Mouse (Mus musculus): ENCODE measurements around the gene Pdk2. TPM values are rescaled to one million over a fixed set of nuclear protein-coding genes. Genes with fewer than 3 reads are reported as not detected.

The Pdk2 gene
- total RNA-seq, 2 experiments from 2014 or later = 144 to 199 TPM

DNA sequence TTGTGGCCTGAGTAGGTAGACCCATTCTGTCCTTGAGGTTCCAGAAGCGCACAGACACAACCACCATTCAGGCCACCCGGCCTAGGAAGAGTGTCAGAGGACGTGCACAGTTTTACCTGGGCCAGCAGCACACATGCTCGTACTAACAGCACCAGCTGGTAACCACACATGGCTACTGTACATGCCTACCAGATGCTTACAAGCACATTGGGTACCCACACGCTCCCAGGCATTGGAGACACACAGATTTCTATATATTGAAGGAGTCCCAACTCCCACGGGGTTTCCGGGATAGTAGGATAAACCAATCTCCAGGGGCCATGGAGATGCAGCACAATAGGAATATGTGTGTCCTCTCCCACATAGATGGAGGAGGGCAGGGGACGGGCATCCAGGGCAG, 38.4 kb downstream of the Pdk2 start:
- DNase-seq = peak; percentile 3

DNA sequence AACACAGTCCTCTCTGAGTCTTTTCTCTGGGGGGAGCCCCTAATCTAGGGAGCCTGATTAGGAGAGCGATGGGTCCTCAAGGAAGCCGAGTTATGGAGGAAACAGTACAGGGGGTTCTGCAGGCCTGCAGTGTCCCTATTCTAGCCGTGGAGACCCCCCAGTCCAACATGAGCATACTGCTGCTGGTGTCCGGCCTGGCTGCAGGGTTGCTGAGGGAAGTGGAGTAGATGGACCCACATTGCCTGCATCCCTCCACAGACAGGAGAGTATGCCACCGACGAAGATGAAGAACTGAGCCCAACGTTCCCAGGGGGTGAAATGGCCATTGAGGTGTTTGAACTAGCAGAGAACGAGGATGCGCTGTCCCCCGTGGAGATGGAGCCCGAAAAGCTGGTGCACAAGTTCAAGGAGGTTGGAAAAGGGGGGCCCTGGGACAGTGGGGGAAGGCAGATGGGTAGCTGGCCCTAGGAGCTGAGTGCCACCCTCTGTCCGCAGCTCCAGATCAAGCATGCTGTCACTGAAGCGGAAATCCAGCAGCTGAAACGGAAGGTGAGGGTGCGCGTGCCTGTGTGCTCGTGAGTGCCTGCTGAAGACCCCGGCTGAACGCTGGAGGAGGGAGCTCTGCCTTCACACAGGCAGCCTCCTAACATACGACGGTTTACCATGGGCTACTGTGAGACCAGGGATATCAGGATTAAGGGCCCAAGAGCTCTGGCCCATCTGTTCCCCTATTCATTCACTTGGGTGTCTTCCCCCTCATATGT, 39.4 kb downstream of the Pdk2 start:
- DNase-seq = no peak

DNA sequence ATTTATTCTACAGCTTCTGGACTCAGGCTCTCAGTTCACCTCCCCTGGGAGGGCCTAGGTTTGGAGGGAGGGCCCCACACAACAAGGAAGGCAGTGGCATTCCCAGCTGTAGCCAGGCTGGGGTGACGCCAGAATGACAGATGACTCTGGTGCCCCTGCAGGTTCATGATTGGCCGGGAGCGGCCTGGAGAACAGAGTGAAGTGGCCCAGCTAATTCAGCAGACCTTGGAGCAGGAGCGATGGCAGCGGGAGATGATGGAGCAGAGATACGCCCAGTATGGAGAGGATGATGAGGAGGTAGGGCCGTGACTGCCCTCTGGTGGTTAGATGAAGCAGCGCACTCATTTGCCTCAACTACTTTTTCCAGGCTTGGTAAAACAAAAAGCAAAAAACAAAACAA, 40.1 kb downstream of the Pdk2 start:
- DNase-seq = peak; percentile 80

DNA sequence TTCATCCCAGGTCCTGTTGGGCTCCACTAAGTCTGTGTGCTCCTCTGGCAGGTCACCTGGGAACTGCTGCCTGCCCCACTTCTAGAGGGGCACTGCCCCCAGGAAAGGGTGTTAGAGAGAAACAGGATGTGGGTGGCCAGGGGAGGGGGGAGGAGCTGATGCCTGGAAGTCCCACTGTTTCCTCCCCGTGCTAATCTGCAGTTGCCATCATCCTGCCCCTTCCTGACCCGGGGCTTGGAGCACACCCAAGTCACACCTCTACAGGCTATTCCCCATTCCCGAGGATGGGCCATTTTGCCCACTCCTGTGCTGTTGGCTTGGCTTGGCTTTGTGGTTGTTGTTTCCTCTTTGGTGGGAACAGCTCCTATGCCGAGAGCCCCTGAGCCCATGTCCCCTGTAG, 40.6 kb downstream of the Pdk2 start:
- DNase-seq = peak; percentile 50

DNA sequence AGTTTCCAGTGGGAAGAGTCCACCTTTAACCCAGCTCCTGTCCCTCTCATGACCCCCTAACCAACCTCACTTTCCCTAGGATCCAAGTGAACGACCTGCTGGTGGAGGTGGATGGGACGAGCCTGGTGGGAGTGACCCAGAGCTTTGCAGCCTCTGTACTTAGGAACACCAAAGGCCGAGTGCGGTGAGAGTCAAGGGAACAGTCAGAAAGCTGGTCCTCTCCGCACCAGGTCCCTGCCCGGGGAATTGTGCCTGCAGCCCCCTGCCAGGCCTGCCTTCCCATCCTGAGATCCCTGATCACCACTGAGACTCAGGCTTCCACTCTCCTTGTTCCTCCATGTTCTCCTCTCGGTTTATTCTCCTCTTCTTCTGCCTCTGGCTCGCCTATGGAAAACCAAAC, 41.0 kb downstream of the Pdk2 start:
- no peak for DNase-seq

DNA sequence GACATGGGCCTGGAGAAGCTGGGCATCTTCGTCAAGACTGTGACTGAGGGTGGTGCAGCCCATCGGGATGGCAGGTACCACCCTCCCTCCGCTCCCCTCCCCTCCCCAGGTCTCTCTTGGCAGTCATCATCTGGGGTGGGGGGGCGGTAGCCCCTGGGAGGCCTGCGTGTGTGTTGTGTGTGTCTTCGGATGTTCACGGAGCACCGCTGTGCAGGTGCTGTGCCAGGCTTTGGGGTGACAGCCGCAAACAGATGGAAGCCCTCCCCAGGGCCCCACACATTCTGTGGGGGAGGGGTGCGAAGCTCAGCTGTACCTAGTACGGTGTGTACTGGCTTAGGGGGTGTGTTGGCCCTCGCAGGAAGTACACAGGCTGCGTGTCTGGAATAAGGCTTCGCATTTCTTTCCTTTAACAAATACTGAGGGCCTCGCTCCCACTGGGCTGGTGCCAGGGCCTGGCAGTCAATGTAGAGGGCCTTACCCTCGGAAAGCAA, 43.1 kb downstream of the Pdk2 start:
- DNase-seq = no peak

DNA sequence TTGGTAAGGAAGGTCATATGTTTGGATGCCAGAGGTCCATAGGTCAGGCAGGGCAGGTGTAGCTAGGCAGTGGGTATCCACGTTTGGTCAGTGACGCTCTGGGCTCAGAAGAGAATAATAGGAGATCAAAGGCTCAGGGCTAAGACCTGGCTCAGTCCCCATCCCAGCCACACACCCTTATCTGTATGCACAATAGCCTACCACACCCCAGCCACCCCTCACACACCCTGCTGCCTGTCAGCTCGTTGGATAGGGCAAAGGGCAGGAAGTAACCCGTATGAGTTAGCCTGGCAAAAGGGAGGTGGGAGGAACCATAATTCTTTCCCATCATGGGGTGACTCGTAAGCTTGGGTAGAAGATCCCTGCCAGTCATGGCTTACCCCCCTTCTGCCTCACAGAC, 43.6 kb downstream of the Pdk2 start:
- no peak for DNase-seq

DNA sequence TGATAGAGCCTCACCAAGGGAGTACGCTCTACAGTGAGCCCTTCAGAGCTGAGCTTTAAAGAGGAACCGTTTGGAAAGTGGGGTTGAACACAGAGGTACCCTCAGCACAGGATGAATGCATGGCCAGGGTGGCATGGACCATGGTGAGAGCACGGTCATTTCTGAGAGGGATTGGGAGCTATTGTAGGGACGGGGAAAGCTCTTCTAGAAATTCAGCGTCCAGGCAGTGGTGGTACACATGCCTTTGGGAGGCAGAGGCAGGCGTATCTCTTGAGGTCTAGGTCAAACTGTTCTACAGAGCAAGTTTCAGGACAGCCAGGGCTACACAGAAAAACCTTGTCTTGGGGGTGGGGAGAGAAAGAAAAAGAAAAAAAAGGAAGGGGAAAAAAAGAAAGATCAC, 44.2 kb downstream of the Pdk2 start:
- no peak for DNase-seq

DNA sequence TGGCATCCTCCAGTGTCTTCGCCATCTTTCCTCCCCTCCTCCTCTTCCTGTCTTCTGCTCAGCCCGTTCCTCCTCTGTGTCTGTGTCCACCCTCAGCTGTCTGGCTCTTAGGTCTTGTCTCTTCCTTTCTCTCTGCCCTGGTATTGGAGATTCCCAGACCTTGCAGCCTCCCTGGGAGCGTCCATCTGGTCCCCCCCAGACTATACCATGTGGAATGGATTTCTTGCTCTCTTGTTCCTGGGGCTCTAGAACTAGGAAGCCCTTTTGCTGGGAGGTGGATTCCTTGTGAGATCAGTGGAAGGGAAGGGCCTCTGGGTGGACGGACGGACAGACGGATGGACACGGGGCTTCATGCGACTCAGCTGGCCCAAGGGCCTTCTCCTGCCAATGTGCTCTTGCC, 45.1 kb downstream of the Pdk2 start:
- DNase-seq = no peak

DNA sequence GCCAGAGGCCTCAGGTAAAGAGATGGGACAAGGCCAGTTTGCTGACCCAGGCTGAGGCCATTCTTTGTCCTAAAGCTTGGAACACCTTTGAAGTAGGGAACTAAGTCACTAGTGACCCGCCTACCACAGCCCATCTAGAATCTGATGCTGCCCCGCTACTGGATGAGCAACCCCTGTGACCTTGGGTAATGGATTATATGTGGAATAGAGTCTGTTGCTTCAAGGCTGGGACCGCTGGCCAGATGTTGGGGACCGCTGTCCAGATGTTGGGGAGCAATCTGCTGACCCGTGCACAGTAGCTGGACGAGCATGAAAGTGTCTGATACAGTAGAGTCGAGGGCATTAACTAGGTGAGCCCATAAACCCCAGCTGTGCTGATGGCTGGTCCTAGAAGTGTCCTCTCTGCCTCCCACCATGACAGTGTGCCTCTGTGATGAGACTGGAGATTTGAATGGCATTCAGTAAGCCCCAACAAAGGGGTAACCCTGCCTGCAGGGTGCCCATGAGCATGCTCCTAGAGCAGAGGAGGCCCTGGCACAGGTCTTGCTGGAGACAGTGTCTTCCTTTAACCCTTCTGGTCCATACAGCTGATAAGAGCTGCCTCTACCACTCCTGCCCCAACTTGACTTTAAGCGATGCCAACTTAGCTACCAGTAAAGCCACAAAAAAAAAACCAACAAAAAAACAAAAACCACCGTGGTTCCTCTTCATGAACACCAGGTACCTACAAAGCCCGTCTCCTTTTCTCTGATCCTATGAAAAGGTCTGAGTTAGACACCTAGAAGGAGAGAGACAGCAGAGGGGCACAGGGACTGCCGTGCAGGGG, 46.0 kb downstream of the Pdk2 start:
- no peak for DNase-seq

DNA sequence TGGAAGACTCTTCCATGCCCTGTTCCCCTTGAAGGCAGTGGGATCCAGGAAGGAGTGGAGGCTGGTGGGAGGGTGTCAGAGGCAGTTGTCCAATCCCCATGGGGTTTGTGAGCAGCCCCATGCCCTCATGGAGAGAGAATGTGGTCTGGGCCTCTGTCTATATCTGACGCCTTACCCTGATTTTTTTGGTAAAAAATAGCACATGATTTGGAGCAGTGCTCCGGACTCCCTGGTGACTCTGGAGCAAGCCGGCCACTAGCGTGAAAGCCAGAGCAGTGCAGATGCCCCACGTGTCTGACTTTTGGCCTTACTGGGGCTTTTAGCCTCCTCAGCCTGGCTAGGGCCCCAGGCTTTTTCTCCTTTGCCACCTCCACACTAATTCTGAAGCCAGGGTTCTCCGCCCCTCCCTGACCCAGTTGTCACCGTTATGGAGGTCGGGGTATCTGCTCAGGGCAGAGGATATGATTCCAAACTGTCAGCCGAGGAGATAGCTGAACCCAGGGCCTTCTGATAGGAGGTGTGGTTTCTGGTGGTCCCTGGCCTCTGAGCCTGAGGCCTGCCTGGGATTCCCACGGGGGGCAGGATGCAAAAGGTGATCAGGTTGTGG, 46.8 kb downstream of the Pdk2 start:
- peak; percentile 66 for DNase-seq

DNA sequence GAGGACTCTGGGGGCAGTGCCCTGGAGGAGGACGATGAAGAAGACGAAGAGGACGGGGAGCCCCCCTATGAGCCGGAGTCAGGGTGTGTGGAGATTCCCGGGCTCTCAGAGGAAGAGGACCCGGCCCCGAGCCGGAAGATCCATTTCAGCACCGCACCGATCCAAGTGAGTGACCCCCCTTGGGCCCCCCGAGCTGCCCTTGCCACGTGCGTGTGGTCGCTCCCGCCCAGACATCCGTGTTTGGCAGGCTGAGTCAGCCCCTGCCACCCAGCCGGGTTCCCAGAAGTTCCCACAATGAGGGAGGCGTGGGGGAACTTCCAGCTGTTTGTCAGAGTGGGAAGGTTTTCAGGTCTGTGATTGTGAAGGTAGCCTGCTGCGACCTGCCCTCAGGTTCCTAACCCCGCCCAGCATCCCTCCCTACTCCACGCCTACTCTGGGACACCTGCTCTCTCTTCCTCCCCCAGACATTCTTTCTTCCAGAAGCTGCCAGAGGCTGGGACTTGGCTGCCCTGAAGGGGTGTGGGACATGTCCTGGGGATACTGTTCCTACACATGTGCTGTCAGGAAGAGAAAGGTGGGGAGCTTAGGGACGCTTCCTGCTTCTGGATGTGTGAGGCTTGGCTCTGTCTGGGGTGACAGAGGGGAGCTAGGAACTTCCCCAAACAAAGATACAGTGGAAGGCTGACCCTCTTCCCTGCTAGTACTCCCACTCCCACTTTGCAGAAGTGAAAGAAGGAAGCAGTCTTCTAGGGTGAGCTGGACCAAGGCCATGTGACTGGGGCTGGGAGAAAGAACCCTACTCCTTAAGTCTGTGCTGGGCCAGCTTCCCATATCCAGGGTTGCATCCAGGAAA, 48.2 kb downstream of the Pdk2 start:
- peak; percentile 69 for DNase-seq

DNA sequence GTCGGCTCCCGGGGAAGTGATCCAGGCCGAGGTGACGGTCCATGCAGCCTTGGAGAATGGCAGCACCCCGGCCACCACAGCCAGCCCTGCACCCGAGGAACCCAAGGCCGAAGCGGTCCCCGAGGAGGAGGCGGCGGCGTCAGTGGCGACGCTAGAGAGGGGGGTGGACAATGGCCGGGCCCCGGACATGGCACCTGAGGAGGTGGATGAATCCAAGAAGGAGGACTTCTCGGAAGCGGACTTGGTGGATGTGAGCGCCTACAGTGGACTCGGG, 48.7 kb downstream of the Pdk2 start:
- peak; percentile 59 for DNase-seq

DNA sequence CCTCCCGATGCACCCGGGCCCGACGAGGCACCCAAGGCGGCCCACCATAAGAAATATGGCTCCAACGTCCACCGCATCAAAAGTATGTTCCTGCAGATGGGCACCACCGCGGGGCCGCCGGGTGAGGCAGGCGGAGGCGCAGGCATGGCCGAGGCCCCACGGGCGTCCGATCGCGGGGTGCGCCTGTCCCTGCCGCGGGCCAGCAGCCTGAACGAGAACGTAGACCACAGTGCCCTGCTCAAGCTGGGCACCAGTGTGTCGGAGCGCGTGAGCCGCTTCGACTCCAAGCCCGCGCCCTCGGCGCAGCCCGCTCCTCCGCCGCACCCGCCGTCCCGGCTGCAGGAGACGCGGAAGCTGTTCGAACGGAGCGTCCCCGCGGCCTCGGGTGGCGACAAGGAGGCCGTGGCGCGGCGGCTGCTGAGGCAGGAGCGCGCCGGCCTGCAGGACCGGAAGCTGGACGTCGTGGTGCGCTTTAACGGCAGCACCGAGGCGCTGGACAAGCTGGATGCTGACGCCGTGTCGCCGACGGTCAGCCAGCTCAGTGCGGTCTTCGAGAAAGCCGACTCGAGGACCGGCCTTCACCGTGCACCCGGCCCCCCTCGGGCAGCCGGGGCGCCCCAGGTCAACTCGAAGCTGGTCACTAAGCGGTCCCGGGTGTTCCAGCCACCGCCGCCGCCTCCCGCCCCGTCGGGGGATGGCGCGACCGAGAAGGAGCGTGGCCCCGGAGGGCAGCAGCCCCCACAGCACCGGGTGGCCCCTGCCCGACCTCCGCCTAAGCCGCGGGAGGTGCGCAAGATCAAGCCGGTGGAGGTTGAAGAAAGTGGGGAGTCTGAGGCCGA, 49.3 kb downstream of the Pdk2 start:
- peak; percentile 72 for DNase-seq

DNA sequence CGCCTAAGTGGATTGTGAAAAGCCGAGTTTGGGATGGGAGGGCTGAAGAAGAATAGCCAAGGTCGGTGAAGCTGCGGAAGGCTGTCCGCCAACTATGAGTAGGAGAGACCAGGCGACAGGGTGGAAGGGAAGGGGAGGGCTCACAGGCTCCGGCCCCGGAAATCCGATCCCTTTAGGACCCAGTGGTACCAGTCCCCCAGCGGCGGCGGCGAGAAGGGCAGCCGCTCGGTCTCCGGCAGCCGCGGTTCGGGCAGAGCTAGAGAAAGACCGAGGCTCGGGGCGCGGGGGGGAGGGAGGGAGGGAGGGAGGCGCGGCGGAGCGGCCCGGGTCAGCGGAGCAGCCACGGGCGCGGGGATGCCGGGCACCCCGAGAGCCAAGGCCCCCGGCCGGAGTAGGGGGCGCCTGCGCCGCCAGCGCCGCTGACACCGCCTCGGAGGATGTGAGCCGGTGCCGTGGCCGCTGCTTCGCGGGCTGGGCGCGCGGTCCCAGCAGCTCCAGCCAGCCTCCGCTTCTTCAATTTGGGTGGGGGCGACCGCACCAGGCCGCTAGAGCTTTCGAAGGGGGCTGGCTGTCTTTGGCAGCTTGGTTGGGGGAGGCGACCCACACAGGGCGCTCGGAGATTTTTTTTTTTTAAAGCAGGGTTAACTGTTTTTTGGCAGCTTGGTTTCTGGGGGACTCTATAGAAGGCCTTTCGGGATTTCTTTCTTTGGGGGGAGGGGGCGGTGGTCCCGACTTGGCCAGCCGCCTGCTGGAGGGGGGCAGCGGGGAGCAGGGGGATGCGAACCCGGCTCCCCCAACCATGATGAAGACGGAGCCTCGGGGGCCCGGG, 50.2 kb downstream of the Pdk2 start, which contains the start of gene Ppp1r9b:
Gene Ppp1r9b, plus strand, starts transcription at position 287 of the 829 bp plus-strand sequence.
- DNase-seq = peak; percentile 96

DNA sequence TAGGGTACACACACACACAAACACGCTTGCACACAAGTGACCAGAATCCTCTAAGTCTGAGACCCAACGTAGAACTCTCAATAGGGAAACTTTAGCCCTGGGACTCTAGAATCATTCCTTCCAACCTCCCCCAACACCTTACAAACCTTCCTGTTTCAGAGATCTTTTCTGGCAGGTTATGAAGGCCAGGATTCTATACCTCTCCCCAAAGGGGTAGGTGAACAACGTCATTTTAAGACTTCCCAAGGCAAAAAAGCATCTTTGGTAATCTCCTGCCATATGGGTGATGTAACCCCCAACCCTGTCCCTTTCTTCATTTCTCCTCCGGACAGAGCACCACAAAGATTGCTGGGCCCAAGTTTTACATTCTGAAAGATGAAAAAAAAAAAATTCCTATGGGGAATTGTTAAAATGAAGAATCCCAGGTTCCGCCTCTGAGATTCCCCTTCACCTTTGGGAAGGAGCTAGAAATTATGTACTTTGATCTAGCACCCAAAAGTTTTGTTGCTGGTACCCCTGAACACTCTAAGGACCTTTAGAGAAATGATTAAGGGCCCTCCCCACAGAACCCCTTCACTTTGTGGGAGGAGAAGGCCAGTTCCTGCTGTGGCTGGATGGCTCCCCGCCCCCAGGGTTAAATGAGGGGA, 50.9 kb downstream of the Pdk2 start:
- DNase-seq = no peak

DNA sequence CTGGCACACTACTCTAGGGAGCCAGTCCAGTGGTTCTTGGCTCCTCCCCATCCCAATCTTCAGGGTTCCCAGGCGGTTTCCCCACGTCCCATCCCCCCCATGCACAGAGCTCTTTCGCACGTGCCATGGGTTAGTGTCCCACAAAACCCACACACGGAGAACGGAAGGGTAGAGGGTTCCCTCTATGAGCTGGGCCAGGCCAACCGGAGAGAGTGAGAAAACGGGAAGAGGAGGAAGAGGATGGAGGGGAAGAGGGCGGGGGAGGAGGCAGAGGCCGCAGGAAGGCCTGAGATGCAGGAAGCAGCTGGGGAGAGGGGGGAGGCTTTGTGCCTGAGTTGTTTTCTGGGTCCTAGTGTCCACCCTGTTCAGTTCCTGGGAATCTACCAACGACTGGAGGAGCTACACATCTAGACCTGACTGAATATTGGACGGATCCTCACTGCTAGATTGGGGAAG, 51.6 kb downstream of the Pdk2 start:
- DNase-seq = peak; percentile 87

DNA sequence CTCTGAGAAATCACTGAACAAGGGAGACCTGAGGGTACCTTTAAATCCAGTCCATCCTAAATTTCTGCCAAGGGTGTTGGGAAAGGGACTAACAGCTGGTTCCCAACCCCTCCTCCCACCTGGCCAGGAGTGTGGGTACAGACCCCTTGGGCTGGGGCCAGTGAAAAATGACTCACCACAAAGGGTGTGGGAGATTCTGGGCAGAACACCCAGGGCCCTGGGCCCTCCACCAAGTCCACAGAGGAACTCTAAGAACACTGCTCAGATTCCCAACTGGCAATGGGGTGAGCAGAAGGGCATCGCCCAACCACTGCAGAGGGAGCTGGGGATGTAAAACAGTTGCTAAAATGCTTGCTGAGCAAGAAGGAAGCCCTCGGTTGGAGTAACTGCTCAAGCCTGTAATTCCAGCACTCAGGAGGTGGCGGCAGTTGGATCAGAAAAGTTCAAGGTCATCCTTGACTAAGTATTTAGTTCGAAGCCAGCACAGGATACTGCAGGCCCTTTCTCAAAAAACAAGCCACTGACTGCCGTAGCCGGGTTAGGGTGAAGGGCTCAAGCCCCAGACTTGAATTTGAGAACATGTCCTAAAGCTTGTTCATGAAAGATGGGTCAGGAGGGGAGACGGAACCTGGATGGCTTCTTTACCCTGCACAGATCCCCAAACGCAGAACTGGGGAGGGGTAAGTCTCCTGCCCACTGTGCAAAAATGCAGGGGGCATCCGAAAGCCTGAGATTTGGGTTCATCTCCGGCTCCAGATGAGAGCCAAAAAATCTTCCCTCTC, 52.2 kb downstream of the Pdk2 start:
- peak; percentile 47 for DNase-seq

DNA sequence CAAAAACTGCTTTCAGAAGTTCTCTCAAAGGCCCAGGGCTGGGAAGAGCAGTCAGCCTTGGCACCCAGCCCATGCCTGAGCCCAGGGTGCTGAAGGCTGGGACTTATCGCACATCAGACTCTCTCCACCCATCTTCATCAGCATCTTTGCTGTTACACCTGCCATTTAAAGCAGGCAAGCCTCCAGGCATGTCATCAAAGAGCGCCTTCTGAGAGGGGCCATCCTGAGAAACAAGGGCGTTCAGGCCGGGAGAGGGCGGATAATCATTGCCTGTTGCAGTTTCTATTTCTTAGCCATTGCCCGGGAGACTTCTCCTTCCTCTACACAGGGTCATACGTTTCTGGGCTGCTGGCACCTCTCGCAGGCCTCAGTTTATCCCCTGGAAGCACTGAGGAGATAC, 53.3 kb downstream of the Pdk2 start:
- peak; percentile 64 for DNase-seq

Measured in adrenal gland, postnatal 10 days (tissue).